Mouse (Mus musculus) embryo, embryonic 9.5 days (tissue): ENCODE results near the gene Kif26a.

ENCODE experiments used
- DNase-seq: peaks from one replicate; pipeline ENCODE4 v3.0.0-alpha.2; 2017; ENCODE audit errors: extremely low spot score

The Kif26a gene

DNA sequence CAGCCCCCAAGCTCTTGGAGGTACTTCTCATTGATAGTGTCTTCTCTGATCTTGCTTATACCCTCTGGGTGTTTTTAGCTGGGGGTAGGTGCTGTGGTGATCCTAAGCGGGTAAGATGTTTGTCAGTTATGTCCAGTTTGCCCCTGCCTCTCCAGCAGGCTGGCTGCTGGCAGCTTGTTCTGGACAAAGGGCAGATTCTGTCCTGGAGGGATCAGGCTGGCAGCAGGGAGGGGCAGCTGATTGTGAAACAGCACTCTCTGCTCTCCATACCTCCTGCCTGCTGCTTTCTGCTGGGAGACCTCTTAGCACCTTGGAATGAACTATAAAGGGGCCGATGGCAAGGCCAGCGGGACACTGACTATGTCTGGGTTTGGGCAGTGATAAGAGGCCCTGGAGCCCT lies 71.7 kb downstream of the Kif26a start:
- DNase-seq: no peak

DNA sequence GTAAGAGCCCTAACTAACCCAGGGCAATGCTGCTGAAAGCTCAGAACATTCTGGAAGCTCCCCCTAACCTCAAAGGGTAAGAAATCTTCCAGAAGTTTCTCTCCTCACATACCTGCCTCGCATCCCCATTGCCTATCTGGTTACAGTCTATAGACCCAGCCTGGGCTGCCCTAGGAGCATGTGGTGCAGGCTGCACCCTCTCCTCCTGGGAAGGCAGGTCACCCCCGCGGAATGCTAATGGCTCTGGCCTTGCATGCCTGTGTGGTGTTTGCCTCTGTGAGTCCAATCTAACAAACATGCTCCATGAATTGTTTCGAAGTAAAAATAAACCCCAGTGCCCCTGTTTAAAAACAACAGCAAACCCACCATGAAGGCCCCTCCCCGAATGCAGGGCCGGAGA lies 75.3 kb downstream of the Kif26a start:
- DNase-seq: no peak

DNA sequence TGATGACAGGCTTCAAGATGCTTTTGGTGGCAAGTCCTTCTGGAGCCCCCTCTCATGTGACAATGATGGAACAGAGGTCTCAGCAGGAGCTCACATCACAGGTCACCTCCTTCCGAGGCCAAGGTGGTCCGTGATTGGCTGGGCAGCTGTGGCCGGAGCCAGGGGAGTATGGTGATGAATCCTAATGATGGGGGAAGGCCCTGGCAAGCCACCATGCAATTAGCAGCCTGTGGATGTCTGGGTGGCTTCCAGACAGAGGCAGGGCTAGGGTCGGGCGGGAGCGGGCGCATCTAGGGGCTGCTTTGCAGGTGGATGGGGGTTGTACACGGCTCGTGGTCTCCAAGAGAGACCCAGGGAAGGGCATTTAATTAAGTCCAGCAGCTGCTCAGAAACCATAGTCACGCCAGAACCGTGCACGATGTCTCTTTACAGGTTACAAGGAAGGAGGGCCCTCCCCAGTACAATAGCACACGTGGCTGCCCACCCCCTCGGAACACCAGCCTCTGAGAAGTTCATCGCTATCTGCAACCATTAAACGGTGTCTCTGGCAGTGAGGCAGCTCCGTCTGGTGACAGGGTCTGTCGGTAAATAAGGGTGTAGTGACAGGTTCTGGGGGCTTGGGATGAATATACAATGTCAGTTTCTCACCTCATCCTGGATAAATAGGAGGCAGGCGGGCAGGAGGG lies 75.9 kb downstream of the Kif26a start:
- DNase-seq: peak; percentile 54

DNA sequence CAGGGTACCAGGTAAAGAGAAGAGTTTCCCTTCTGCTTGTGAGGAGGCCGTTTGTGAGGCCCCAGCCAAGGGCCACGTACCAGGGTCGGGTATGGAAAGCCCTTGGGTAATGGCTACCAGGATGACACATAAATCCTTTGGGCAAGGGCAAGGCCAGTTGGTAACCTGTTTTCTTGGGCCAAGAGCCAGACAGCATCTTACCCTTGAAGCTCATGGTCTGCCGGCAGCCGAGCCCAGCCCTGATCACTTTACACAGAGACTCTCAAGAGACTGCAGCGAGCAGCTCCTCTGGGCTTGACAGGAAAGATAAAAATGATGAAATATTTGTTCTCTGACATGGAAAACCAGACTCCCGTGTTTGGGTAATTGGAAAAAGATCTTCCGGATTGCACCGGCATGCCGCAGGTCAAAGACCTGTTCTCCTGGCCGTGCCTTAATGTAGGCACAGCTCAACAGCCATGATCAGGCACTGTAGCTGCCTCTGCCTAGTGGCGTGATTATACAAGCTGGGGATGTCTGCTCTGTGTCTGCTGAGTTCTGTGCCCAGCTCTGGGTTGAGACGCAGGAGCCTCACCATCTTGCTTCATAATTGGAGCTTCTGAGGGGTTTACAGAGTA lies 77.8 kb downstream of the Kif26a start:
- DNase-seq: no peak

DNA sequence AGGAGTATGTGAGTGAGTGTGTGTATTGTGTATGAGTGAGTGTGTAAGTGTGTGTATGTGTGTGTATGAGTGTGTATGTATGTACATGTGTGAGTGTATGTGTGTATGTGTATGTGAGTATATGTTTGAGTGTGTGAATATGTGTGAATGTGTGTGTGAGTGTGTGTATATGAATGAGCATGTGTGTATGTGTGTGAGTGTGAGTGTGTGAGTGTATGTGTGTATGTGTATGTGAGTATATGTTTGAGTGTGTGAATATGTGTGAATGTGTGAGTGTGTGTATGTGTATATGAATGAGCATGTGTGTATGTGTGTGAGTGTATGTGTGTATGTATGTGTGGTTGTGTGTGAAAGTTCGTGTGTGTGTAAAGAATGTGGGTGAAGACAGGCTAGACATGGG lies 80.2 kb downstream of the Kif26a start:
- DNase-seq: no peak

DNA sequence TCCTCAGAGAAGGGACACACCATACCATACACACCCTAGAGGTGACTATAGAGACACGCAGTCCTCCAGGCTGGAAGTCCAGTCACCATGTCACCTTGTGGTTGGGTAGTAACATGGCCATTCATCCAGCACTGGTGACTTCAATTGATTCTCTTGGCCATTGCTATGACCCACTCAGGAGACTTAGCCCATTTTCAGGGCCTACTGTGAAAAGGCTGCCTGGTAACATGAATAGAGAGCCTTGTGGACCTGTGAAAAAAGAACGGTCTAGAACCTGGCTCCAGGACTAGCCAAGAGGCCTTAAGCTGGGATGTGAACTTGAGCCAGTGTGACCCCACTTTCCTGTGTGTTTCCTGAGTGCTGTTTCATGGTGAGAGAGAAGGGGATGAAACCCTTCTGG lies 80.6 kb downstream of the Kif26a start:
- no peak for DNase-seq

DNA sequence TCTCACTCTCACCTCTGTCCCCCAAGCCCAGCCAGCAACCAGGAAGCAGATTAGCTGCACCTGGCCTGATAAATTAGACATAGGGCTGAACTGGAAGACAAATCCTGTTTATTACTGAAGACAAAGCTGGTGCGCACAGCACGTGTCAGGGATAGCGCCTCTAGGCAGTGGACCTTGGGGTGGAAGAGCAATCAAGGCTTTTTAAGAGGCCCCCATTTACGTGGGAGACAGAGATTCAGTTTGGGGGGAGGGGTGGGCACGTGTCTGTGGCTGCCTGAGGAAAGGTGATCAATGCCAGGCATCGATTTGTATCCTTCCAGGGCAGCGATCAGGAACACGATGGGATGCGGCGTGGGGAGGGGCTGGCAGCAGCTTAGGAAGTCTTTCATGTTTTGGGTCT lies 83.1 kb downstream of the Kif26a start:
- no peak for DNase-seq

DNA sequence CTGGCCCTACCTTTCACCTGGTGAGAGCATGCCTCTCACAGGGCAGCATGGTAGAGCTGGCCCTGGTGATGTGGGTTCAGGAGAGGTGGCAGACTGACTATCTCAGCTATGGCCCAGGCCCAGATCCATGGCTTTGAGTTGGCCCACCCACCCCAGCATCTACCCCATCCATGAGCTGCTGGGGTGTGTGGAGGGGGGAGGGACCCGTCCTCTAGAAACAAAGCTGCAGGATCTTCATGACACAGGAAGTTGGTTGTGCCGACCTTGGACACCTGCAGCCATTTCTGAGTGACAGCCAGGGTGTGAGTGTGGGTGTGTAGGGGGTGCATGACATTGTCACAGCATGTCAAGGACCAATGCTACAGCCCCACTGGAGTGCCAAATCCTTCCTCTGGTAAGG lies 84.2 kb downstream of the Kif26a start:
- no peak for DNase-seq
